Mouse (Mus musculus) CD4-positive naive resting alpha-beta T cell, adult 76 days (primary cell): ENCODE data around the gene Riox1. TPM values are rescaled to one million over a fixed set of nuclear protein-coding genes. Genes with fewer than 3 reads are reported as not detected.

Experiments
- total RNA-seq: library from RNA; stranded (reverse); gene quantifications from one replicate; pipeline ENCODE4 v1.2.4, GENCODE M21; 2023

Gene Riox1
- total RNA-seq: 27.7 TPM

GRCm38 (mm10) chr12:83950493-83950839 lies at the start of gene Riox1:
Gene Riox1 (plus strand): TSS chr12:83950608.

GRCm38 (mm10) chr12:83921535-83922381 lies 28.6 kb upstream of the Riox1 start, which contains the start of gene Numb:
Gene Numb (minus strand): TSS chr12:83921934.

GRCm38 (mm10) chr12:83984752-83985151 lies 34.3 kb downstream of the Riox1 start, which contains the start of gene Heatr4:
Gene Heatr4 (minus strand): TSS chr12:83984852.

GRCm38 (mm10) chr12:83987583-83988441 lies 37.4 kb downstream of the Riox1 start, which contains the start of gene Acot2:
Gene Acot2 (plus strand): TSS chr12:83987861.

Other genes with a start within 250 kb of the Riox1 start
- not detected for gene Papln, start 187.0 kb upstream of the Riox1 start, total RNA-seq
- gene Numb, start 28.7 kb upstream of the Riox1 start, total RNA-seq: 73.5 TPM
- not detected for gene Heatr4, start 34.2 kb downstream of the Riox1 start, total RNA-seq
- 123 TPM for gene Acot2, start 37.3 kb downstream of the Riox1 start, total RNA-seq
- 5.5 TPM for gene Acot1, start 58.9 kb downstream of the Riox1 start, total RNA-seq
- not detected for gene Acot4, start 87.8 kb downstream of the Riox1 start, total RNA-seq
- not detected for gene Gm49366, start 88.3 kb downstream of the Riox1 start, total RNA-seq
- gene Acot3, start 101.5 kb downstream of the Riox1 start, total RNA-seq: not detected
- gene Acot5, start 118.7 kb downstream of the Riox1 start, total RNA-seq: not detected
- gene Acot6, start 150.0 kb downstream of the Riox1 start, total RNA-seq: 3.0 TPM
- gene Dnal1, start 163.8 kb downstream of the Riox1 start, total RNA-seq: 0.15 TPM
- gene Pnma1, start 197.9 kb downstream of the Riox1 start, total RNA-seq: 13.6 TPM